Mouse (Mus musculus): Measurements from ENCODE around the gene Atp6v1a. TPM values are rescaled to one million over a fixed set of nuclear protein-coding genes. Genes with fewer than 3 reads are reported as not detected.

Gene Atp6v1a
- polyA plus RNA-seq, 1 experiment from 2014 or later, result 40.5 TPM

GRCm38 (mm10) chr16:44168990-44169389, 29.5 kb upstream of the Atp6v1a start:
- no peaks in the 10 kb centered on the region for H3K9me3 ChIP-seq
- H3K4me3 ChIP-seq, result no peak overlapping the region
- no peak for DNase-seq (ENCODE audit: low spot score)
- no peaks in the 10 kb centered on the region for H3K27me3 ChIP-seq (replicated peaks; ENCODE audit: low read depth, poor library complexity, severe bottlenecking)
- peaks cover 5% of the 10 kb centered on the region for H3K4me1 ChIP-seq
- H3K36me3 ChIP-seq (replicated peaks), result no peaks in the 10 kb centered on the region
- 87% methylated on average over 4 of the region's 4 CpGs for WGBS
- no peak overlapping the region for H3K27ac ChIP-seq (replicated peaks)

GRCm38 (mm10) chr16:44165182-44165581, 25.7 kb upstream of the Atp6v1a start:
- Histone ChIP-seq H3K9me3 (no peaks in the 10 kb centered on the region), H3K36me3 (replicated peaks) (peaks cover 22% of the 10 kb centered on the region), H3K27me3 (replicated peaks; ENCODE audit: low read depth, poor library complexity, severe bottlenecking) (no peaks in the 10 kb centered on the region), H3K4me3 (no peak overlapping the region), H3K4me1 (no peaks in the 10 kb centered on the region), H3K27ac (replicated peaks) (no peak overlapping the region)
- 62% methylated on average over 3 of the region's 3 CpGs for WGBS
- no peak for DNase-seq (ENCODE audit: low spot score)

- Histone ChIP-seq H3K4me3 (no peak overlapping the region), H3K27me3 (replicated peaks; ENCODE audit: low read depth, poor library complexity, severe bottlenecking) (no peaks in the 10 kb centered on the region), H3K9me3 (no peaks in the 10 kb centered on the region), H3K27ac (replicated peaks) (no peak overlapping the region), H3K36me3 (replicated peaks) (peaks cover 36% of the 10 kb centered on the region), H3K4me1 (no peaks in the 10 kb centered on the region)
- DNase-seq (ENCODE audit: low spot score), result no peak
- WGBS, result 88% methylated on average over 2 of the region's 2 CpGs
Observed at GRCm38 (mm10) chr16:44163831-44164230, 24.3 kb upstream of the Atp6v1a start.

GRCm38 (mm10) chr16:44159325-44159724, 19.8 kb upstream of the Atp6v1a start:
- no peaks in the 10 kb centered on the region for H3K27me3 ChIP-seq (replicated peaks; ENCODE audit: low read depth, poor library complexity, severe bottlenecking)
- no peak for DNase-seq (ENCODE audit: low spot score)
- WGBS, result 93% methylated on average over 7 of the region's 7 CpGs
- H3K36me3 ChIP-seq (replicated peaks), result peaks cover 57% of the 10 kb centered on the region
- H3K4me3 ChIP-seq, result no peak overlapping the region
- no peak overlapping the region for H3K27ac ChIP-seq (replicated peaks)
- no peaks in the 10 kb centered on the region for H3K9me3 ChIP-seq
- no peaks in the 10 kb centered on the region for H3K4me1 ChIP-seq

- no peak for DNase-seq (ENCODE audit: low spot score)
- 67% methylated on average over 6 of the region's 6 CpGs for WGBS
- Histone ChIP-seq H3K4me3 (no peak overlapping the region), H3K9me3 (no peaks in the 10 kb centered on the region), H3K27me3 (replicated peaks; ENCODE audit: low read depth, poor library complexity, severe bottlenecking) (no peaks in the 10 kb centered on the region), H3K36me3 (replicated peaks) (peaks cover 29% of the 10 kb centered on the region), H3K27ac (replicated peaks) (no peak overlapping the region), H3K4me1 (no peaks in the 10 kb centered on the region)
Observed at GRCm38 (mm10) chr16:44154497-44155057, 15.1 kb upstream of the Atp6v1a start.

GRCm38 (mm10) chr16:44149002-44149767, 9.7 kb upstream of the Atp6v1a start:
- no peak for DNase-seq (ENCODE audit: low spot score)
- WGBS, result 100% methylated on average over 1 of the region's 1 CpGs
- no peaks in the 10 kb centered on the region for H3K9me3 ChIP-seq
- H3K27me3 ChIP-seq (replicated peaks; ENCODE audit: low read depth, poor library complexity, severe bottlenecking), result no peaks in the 10 kb centered on the region
- H3K4me1 ChIP-seq, result no peaks in the 10 kb centered on the region
- H3K4me3 ChIP-seq, result no peak overlapping the region
- H3K36me3 ChIP-seq (replicated peaks), result peaks cover 6% of the 10 kb centered on the region; the same call in 1 of the 2 replicates
- no peak overlapping the region for H3K27ac ChIP-seq (replicated peaks)

- H3K4me3 ChIP-seq, result peak overlapping the region; percentile 98
- WGBS, result 75% methylated on average over 6 of the region's 6 CpGs
- H3K27me3 ChIP-seq (replicated peaks; ENCODE audit: low read depth, poor library complexity, severe bottlenecking), result no peaks in the 10 kb centered on the region
- no peak for DNase-seq (ENCODE audit: low spot score)
- peaks cover 6% of the 10 kb centered on the region; the same call in 1 of the 2 replicates for H3K36me3 ChIP-seq (replicated peaks)
- no peak overlapping the region for H3K27ac ChIP-seq (replicated peaks)
- peaks cover 19% of the 10 kb centered on the region for H3K4me1 ChIP-seq
- no peaks in the 10 kb centered on the region for H3K9me3 ChIP-seq
Observed at GRCm38 (mm10) chr16:44141483-44141882, 2.0 kb upstream of the Atp6v1a start.

GRCm38 (mm10) chr16:44140186-44140787, 782 bp upstream of the Atp6v1a start:
- H3K4me3 ChIP-seq, result peak overlapping the region; percentile 98
- H3K4me1 ChIP-seq, result peaks cover 19% of the 10 kb centered on the region
- under 1% methylated on average over 44 of the region's 44 CpGs for WGBS

GRCm38 (mm10) chr16:44138979-44139535, 448 bp downstream of the Atp6v1a start:
- no peaks in the 10 kb centered on the region for H3K27me3 ChIP-seq (replicated peaks; ENCODE audit: low read depth, poor library complexity, severe bottlenecking)
- WGBS, result under 1% methylated on average over 25 of the region's 25 CpGs
- DNase-seq (ENCODE audit: low spot score), result peak; percentile 85
- H3K9me3 ChIP-seq, result no peaks in the 10 kb centered on the region
- no peaks in the 10 kb centered on the region for H3K36me3 ChIP-seq (replicated peaks)
- H3K4me3 ChIP-seq, result peak overlapping the region; percentile 98
- H3K27ac ChIP-seq (replicated peaks), result peak overlapping the region; percentile 98
- H3K4me1 ChIP-seq, result peaks cover 19% of the 10 kb centered on the region

More at GRCm38 (mm10) chr16:44140186-44140787, 782 bp upstream of the Atp6v1a start:
- Histone ChIP-seq H3K36me3 (replicated peaks) (0 out of 2 replicates have a peak, but pooled peaks cover 1% of the 10 kb centered on the region), H3K9me3 (no peaks in the 10 kb centered on the region), H3K27me3 (replicated peaks; ENCODE audit: low read depth, poor library complexity, severe bottlenecking) (no peaks in the 10 kb centered on the region), H3K27ac (replicated peaks) (peak overlapping the region; percentile 98)
- peak; percentile 80 for DNase-seq (ENCODE audit: low spot score)

GRCm38 (mm10) chr16:44138377-44138978, 1.0 kb downstream of the Atp6v1a start:
- H3K27me3 ChIP-seq (replicated peaks; ENCODE audit: low read depth, poor library complexity, severe bottlenecking), result no peaks in the 10 kb centered on the region
- WGBS, result 2% methylated on average over 24 of the region's 24 CpGs
- DNase-seq (ENCODE audit: low spot score), result no peak
- H3K4me1 ChIP-seq, result peaks cover 19% of the 10 kb centered on the region
- H3K9me3 ChIP-seq, result no peaks in the 10 kb centered on the region
- H3K4me3 ChIP-seq, result peak overlapping the region; percentile 98
- H3K27ac ChIP-seq (replicated peaks), result peak overlapping the region; percentile 98
- no peaks in the 10 kb centered on the region for H3K36me3 ChIP-seq (replicated peaks)

GRCm38 (mm10) chr16:44136511-44137021, 2.9 kb downstream of the Atp6v1a start:
- 92% methylated on average over 6 of the region's 6 CpGs for WGBS
- Histone ChIP-seq H3K27ac (replicated peaks) (no peak overlapping the region), H3K4me1 (peaks cover 18% of the 10 kb centered on the region), H3K27me3 (replicated peaks; ENCODE audit: low read depth, poor library complexity, severe bottlenecking) (no peaks in the 10 kb centered on the region), H3K9me3 (no peaks in the 10 kb centered on the region), H3K4me3 (no peak overlapping the region), H3K36me3 (replicated peaks) (no peaks in the 10 kb centered on the region)
- DNase-seq (ENCODE audit: low spot score), result no peak

GRCm38 (mm10) chr16:44133187-44133586, 6.3 kb downstream of the Atp6v1a start:
- no peak for DNase-seq (ENCODE audit: low spot score)
- Histone ChIP-seq H3K9me3 (no peaks in the 10 kb centered on the region), H3K4me1 (peaks cover 9% of the 10 kb centered on the region), H3K27ac (replicated peaks) (no peak overlapping the region), H3K36me3 (replicated peaks) (no peaks in the 10 kb centered on the region), H3K4me3 (no peak overlapping the region), H3K27me3 (replicated peaks; ENCODE audit: low read depth, poor library complexity, severe bottlenecking) (no peaks in the 10 kb centered on the region)
- WGBS, result 86% methylated on average over 3 of the region's 3 CpGs
